Mouse (Mus musculus) thymus, postnatal 14 days (tissue): Measurements from ENCODE around the gene Cxcr5.

Experiments
- DNase-seq: peaks from one replicate; pipeline ENCODE4 v3.0.0; 2021

The Cxcr5 gene

GRCm38 (mm10) chr9:44508721-44509486, 52.8 kb downstream of the Cxcr5 start:
- DNase-seq = peak; percentile 37

- no peak for DNase-seq
Observed at GRCm38 (mm10) chr9:44508124-44508619, 53.5 kb downstream of the Cxcr5 start.

- DNase-seq = no peak
Observed at GRCm38 (mm10) chr9:44507345-44507744, 54.3 kb downstream of the Cxcr5 start.

- no peak for DNase-seq
Observed at GRCm38 (mm10) chr9:44506566-44506965, 55.1 kb downstream of the Cxcr5 start.

- DNase-seq = peak; percentile 77
Observed at GRCm38 (mm10) chr9:44505824-44506467, 55.7 kb downstream of the Cxcr5 start.

- no peak for DNase-seq
Observed at GRCm38 (mm10) chr9:44504893-44505823, 56.5 kb downstream of the Cxcr5 start.

- peak; percentile 89 for DNase-seq
Observed at GRCm38 (mm10) chr9:44502006-44502405, 59.7 kb downstream of the Cxcr5 start.

- no peak for DNase-seq
Observed at GRCm38 (mm10) chr9:44501206-44501879, 60.3 kb downstream of the Cxcr5 start.

GRCm38 (mm10) chr9:44500638-44501175, 61.0 kb downstream of the Cxcr5 start:
- DNase-seq = no peak

GRCm38 (mm10) chr9:44500163-44500533, 61.5 kb downstream of the Cxcr5 start:
- no peak for DNase-seq

- no peak for DNase-seq
Observed at GRCm38 (mm10) chr9:44499356-44500162, 62.1 kb downstream of the Cxcr5 start.

- peak; percentile 58 for DNase-seq
Observed at GRCm38 (mm10) chr9:44498421-44499355, 63.0 kb downstream of the Cxcr5 start.

- DNase-seq = peak; percentile 66
Observed at GRCm38 (mm10) chr9:44497624-44498377, 63.9 kb downstream of the Cxcr5 start.

GRCm38 (mm10) chr9:44496803-44497461, 64.7 kb downstream of the Cxcr5 start:
- DNase-seq = no peak

- no peak for DNase-seq
Observed at GRCm38 (mm10) chr9:44495810-44496344, 65.8 kb downstream of the Cxcr5 start.

GRCm38 (mm10) chr9:44494863-44495809, 66.5 kb downstream of the Cxcr5 start:
- DNase-seq = peak; percentile 62

- DNase-seq = peak; percentile 84
Observed at GRCm38 (mm10) chr9:44494261-44494862, 67.3 kb downstream of the Cxcr5 start.
